Mouse (Mus musculus): ENCODE measurements around the gene Aph1b. TPM values are rescaled to one million over a fixed set of nuclear protein-coding genes. Genes with fewer than 3 reads are reported as not detected.

Gene Aph1b
- polyA plus RNA-seq (2017; shearing (Covaris generic)), result 1.2 TPM

DNA sequence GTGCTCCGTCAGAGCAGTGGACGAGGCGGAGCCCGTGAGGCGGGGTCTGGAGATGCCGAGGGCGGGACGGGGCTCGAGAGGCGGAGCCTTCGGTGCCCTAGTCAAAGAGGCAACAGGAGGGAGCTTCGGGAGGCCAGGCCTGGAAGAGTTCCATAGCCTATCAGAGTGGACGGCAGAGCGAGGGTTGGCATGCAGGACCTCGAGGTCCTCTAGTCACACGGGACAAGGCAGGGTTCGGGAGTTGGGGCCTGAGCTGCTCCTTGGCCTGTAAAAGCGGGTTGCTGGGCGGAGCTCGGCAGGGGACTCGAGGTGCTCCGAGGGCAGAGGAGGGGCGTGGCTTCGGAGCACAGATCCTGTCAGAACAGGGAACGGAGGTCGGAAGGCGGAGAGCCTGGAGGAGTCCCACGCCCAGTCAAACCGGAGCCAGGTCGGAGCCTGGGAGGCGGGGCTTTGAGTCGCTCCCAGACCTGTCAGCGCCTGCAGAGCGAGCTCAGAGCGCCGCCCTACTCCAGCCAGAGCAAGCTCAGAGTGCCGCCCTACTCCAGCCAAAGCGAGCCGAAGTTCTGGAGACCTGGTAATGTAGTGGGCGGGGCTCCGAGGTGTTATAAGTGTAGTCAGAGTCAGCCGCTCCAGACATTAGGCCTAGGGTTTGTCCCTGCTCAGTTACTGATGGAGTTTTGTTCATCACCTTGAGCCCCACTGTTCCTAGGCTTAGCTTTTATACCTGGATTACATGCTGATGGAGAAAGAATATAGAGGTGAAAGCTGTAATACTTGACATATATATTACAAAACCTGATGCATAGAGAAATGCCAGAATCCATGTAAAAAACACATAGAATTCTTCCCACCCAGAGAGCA is at the start of gene Aph1b:
Gene Aph1b, minus strand, starts transcription at position 27 of the 861 bp plus-strand sequence.

GRCm38 (mm10) chr9:66834318-66835096 is 39.2 kb upstream of the Aph1b start, which contains the start of gene Aph1c:
Gene Aph1c (minus strand): TSS chr9:66834726.

DNA sequence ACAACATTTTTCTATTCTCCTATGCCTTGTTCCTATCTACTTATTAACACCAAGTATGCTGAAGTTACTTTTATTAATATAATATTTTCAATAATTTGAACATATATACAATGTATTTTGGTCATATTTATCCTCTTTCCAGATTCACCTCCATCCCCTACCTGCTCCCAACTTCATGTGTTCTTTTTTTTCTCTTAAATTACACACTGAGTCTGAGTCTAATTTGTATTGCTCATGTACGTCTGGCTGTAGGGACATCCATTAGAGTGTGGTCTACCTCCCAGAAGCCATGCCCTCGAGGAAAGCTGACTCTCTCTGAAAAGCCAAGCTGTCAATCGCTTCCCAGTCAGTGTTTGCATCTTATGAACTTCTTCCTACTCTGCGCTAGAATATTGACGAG is 1.4 kb upstream of the Aph1b start, which contains the start of gene Gm10647:
Gene Gm10647, plus strand, starts transcription at position 301 of the 400 bp plus-strand sequence.

Other genes with a start within 250 kb of the Aph1b start
- gene Usp3, start 202.3 kb downstream of the Aph1b start, polyA plus RNA-seq (2017; shearing (Covaris generic)), result 147 TPM
- gene Car12, start 81.8 kb downstream of the Aph1b start, polyA plus RNA-seq (2017; shearing (Covaris generic)), result 0.99 TPM
- not detected for gene Gm10647, start 1.5 kb upstream of the Aph1b start, polyA plus RNA-seq (2017; shearing (Covaris generic))
- not detected for gene Aph1c, start 39.2 kb upstream of the Aph1b start, polyA plus RNA-seq (2017; shearing (Covaris generic))
- 293 TPM for gene Rab8b, start 124.2 kb upstream of the Aph1b start, polyA plus RNA-seq (2017; shearing (Covaris generic))
- gene Rps27l, start 150.6 kb upstream of the Aph1b start, polyA plus RNA-seq (2017; shearing (Covaris generic)), result 96.0 TPM
- gene Lactb, start 180.0 kb upstream of the Aph1b start, polyA plus RNA-seq (2017; shearing (Covaris generic)), result 17.8 TPM